Mouse (Mus musculus) stomach, postnatal 0 days (tissue): Measurements from ENCODE around the gene Dlgap1.

ENCODE experiments used
- CTCF ChIP-seq: IDR thresholded peaks from 2 replicates; pipeline ENCODE4 v1.5.1; 2016; ENCODE audit warnings: antibody characterized with exemption, low read depth, mild to moderate bottlenecking, moderate library complexity
- EP300 ChIP-seq: optimal IDR thresholded peaks from 2 replicates; pipeline ENCODE3; 2016; ENCODE audit warnings: antibody characterized with exemption

GRCm38 (mm10) chr17:70486831-70487230 lies 518.0 kb downstream of the Dlgap1 start:
- TF ChIP-seq CTCF (no peak), EP300 (no peak)
